Mouse (Mus musculus): ENCODE results near the gene Cryzl1. TPM values are rescaled to one million over a fixed set of nuclear protein-coding genes. Genes with fewer than 3 reads are reported as not detected.

Cryzl1 gene
- polyA plus RNA-seq, 1 experiment: 11.6 TPM

DNA sequence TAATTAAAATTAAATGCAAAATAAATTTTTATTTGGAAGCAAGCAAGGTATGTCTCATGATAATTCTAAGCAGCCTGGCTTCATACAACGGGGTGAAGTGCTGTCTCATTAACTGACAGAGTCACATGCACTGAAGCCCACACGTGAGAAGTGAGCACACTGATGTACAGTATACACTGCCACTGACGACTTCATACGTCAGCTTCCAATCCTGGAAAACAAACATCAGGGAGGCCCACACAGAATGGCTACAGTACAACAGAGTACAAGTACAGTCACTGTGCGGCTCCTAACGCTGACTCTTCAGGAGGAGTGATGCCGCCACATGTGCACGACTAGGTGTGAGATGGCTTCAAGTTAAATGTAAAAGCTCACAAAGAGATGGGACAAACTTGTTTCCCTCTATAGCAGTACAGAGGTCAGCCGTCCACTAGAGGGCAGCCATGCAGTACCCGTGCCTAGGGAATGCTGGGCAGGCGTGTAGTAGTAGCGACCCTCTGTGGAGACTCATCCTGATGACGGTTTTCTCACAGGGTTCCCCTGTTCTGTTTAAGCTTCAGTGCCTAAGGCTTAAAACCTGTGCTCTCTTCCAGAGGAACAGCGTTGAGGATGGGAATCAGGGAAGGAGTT is 34.2 kb downstream of the Cryzl1 start:
- DNase-seq (ENCODE audit: low read depth in 1 of 2, low spot score in 2 of 2): peak in 1 of 2 experiments; percentile 68

DNA sequence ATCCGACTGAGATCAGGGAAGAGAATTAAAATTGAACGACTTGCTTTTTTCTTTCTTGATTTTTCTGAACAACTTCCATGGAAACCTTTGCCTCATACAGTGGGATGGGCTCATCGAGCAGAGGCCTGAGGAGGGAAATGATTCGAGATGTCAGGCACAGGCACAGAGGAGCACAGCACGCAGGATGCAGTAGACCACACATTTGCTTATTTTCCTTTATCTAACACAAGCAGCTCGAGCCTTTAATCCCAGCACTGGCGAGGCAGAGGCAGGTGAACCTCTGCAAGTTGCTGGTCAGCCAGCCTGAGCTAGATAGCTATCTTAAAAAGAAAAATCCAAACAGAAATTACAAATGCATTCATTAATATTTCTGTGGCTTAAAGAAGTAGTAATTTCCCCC is 39.0 kb downstream of the Cryzl1 start:
- Histone ChIP-seq H3K4me3 (ENCODE audit: extremely low read depth, insufficient read depth, insufficient read length) (no peak overlapping the region), H3K4me1 (ENCODE audit: control insufficient read depth, insufficient read depth, insufficient read length) (peaks cover 8% of the 10 kb centered on the region), H3K36me3 (ENCODE audit: control insufficient read depth, insufficient read depth, low read length) (no peaks in the 10 kb centered on the region), H3K27me3 (ENCODE audit: control insufficient read depth, insufficient read depth, low read length) (no peaks in the 10 kb centered on the region), H3K27ac (ENCODE audit: insufficient read depth, low read length) (no peak overlapping the region)
- 31% methylated on average over 7 of the region's 7 CpGs for WGBS
- no peak for DNase-seq (ENCODE audit: low read depth in 1 of 2, low spot score in 2 of 2)
- no peak for TF ChIP-seq CTCF (IDR thresholded peaks at IDR 0.05; ENCODE audit: extremely low read depth, insufficient read depth, insufficient read length, insufficient replicate concordance)
- no peak for TF ChIP-seq POLR2A (IDR thresholded peaks at IDR 0.05; ENCODE audit: low read depth, low read length)

More for the DNA sequence above, 34.2 kb downstream of the Cryzl1 start:
- 39% methylated on average over 14 of the region's 14 CpGs for WGBS
- H3K4me3 ChIP-seq (ENCODE audit: extremely low read depth, insufficient read depth, insufficient read length): no peak overlapping the region
- no peaks in the 10 kb centered on the region for H3K27me3 ChIP-seq (ENCODE audit: control insufficient read depth, insufficient read depth, low read length)
- TF ChIP-seq POLR2A (IDR thresholded peaks at IDR 0.05; ENCODE audit: low read depth, low read length) (no peak), CTCF (IDR thresholded peaks at IDR 0.05; ENCODE audit: extremely low read depth, insufficient read depth, insufficient read length, insufficient replicate concordance) (peak; percentile 77; the same call in 1 of the 2 replicates)
- no peak overlapping the region for H3K27ac ChIP-seq (ENCODE audit: insufficient read depth, low read length)
- peaks cover 3% of the 10 kb centered on the region; the same call in 1 of the 2 replicates for H3K4me1 ChIP-seq (ENCODE audit: control insufficient read depth, insufficient read depth, insufficient read length)
- H3K36me3 ChIP-seq (ENCODE audit: control insufficient read depth, insufficient read depth, low read length): peaks cover 3% of the 10 kb centered on the region

DNA sequence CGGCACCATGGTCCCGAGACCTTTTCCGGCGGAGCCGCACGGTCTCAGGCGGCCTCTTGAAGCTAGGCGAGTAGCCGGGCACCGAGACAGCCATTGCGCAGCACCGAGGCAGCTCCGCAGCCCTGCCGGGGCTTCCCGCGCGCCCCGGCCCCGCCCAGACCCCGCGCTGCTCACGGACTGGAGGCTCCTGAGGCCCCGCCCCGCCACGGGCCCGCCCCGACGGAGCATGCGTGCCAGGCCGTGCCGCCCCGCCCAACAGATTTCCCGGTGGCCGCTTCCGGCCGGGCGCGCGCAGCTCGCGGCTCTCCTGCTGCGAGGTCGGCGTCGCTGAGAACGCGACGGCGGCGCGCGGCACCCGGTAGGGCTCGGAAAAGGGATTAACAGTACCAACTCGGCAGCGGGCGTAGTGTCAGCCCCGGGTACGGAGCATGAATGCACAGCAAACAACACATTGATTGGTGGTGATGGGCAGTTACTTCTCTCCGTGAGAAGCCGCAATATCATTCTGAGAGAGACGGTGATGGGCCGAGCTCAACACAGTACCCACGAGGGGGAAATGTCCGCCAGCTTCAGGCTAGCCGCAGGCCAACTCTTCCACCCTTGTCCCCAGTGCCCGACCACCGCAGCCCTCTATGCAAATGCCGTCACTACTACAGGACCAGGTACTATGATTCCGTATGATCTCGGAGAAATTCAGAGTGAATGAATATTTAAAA is 40.0 kb downstream of the Cryzl1 start, which contains the start of gene Donson:
TSS of gene Donson (minus strand) at position 152 of the 716 bp plus-strand sequence.
- Histone ChIP-seq H3K4me1 (ENCODE audit: control insufficient read depth, insufficient read depth, insufficient read length) (peaks cover 8% of the 10 kb centered on the region), H3K27ac (ENCODE audit: insufficient read depth, low read length) (peak within 1 kb of the TSS; percentile 94), H3K27me3 (ENCODE audit: control insufficient read depth, insufficient read depth, low read length) (no peaks in the 10 kb centered on the region), H3K36me3 (ENCODE audit: control insufficient read depth, insufficient read depth, low read length) (peaks cover 5% of the 10 kb centered on the region), H3K4me3 (ENCODE audit: extremely low read depth, insufficient read depth, insufficient read length) (peak within 1 kb of the TSS; percentile 95)
- TF ChIP-seq POLR2A (IDR thresholded peaks at IDR 0.05; ENCODE audit: low read depth, low read length) (peak; percentile 62), CTCF (IDR thresholded peaks at IDR 0.05; ENCODE audit: extremely low read depth, insufficient read depth, insufficient read length, insufficient replicate concordance) (no peak)
- DNase-seq (ENCODE audit: low read depth in 1 of 2, low spot score in 2 of 2): peak; percentile 81 to 95
- under 1% methylated on average over 71 of the region's 71 CpGs for WGBS

GRCm38 (mm10) chr16:91688023-91688618 is 40.7 kb downstream of the Cryzl1 start:
- H3K36me3 ChIP-seq (ENCODE audit: control insufficient read depth, insufficient read depth, low read length): peaks cover 6% of the 10 kb centered on the region
- peaks cover 8% of the 10 kb centered on the region for H3K4me1 ChIP-seq (ENCODE audit: control insufficient read depth, insufficient read depth, insufficient read length)
- TF ChIP-seq POLR2A (IDR thresholded peaks at IDR 0.05; ENCODE audit: low read depth, low read length) (no peak), CTCF (IDR thresholded peaks at IDR 0.05; ENCODE audit: extremely low read depth, insufficient read depth, insufficient read length, insufficient replicate concordance) (no peak)
- H3K4me3 ChIP-seq (ENCODE audit: extremely low read depth, insufficient read depth, insufficient read length): peak overlapping the region; percentile 95
- 2% methylated on average over 50 of the region's 51 CpGs for WGBS
- peak overlapping the region; percentile 92 for H3K27ac ChIP-seq (ENCODE audit: insufficient read depth, low read length)
- DNase-seq (ENCODE audit: low read depth in 1 of 2, low spot score in 2 of 2): no peak
- H3K27me3 ChIP-seq (ENCODE audit: control insufficient read depth, insufficient read depth, low read length): no peaks in the 10 kb centered on the region

- Histone ChIP-seq H3K27me3 (ENCODE audit: control insufficient read depth, insufficient read depth, low read length) (no peaks in the 10 kb centered on the region), H3K4me3 (ENCODE audit: extremely low read depth, insufficient read depth, insufficient read length) (no peak overlapping the region), H3K27ac (ENCODE audit: insufficient read depth, low read length) (no peak overlapping the region), H3K36me3 (ENCODE audit: control insufficient read depth, insufficient read depth, low read length) (peaks cover 16% of the 10 kb centered on the region), H3K4me1 (ENCODE audit: control insufficient read depth, insufficient read depth, insufficient read length) (peaks cover 8% of the 10 kb centered on the region)
- 89% methylated on average over 5 of the region's 5 CpGs for WGBS
- no peak for TF ChIP-seq POLR2A (IDR thresholded peaks at IDR 0.05; ENCODE audit: low read depth, low read length)
- no peak for TF ChIP-seq CTCF (IDR thresholded peaks at IDR 0.05; ENCODE audit: extremely low read depth, insufficient read depth, insufficient read length, insufficient replicate concordance)
- DNase-seq (ENCODE audit: low read depth in 1 of 2, low spot score in 2 of 2): no peak
These were observed 42.4 kb downstream of the Cryzl1 start for GRCm38 (mm10) chr16:91686369-91686768.

DNA sequence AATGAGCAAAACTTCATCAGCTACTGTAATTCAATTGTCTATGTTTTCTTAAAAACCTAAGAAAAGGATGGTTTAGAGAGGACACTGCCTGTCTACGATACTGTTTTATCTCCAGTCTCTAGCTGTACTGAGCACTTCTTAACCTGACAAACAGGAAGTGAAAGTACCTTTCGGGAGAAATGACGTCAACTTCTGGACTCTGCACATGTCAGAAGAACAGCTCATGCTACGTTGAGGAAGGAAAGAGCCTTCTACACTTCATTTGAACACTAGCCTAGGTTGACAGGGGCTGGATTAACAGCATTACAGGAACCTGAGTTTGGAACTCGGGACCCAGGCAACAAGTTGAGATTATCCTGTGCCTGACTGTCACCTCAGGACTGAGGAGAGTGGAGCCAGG is 43.2 kb downstream of the Cryzl1 start:
- peak; percentile 12 to 94 for DNase-seq (ENCODE audit: low read depth in 1 of 2, low spot score in 2 of 2)
- H3K27me3 ChIP-seq (ENCODE audit: control insufficient read depth, insufficient read depth, low read length): no peaks in the 10 kb centered on the region
- H3K4me1 ChIP-seq (ENCODE audit: control insufficient read depth, insufficient read depth, insufficient read length): peaks cover 8% of the 10 kb centered on the region
- peak overlapping the region; percentile 46 for H3K27ac ChIP-seq (ENCODE audit: insufficient read depth, low read length)
- H3K36me3 ChIP-seq (ENCODE audit: control insufficient read depth, insufficient read depth, low read length): peaks cover 21% of the 10 kb centered on the region
- TF ChIP-seq POLR2A (IDR thresholded peaks at IDR 0.05; ENCODE audit: low read depth, low read length) (no peak; the same call in 1 of the 2 replicates), CTCF (IDR thresholded peaks at IDR 0.05; ENCODE audit: extremely low read depth, insufficient read depth, insufficient read length, insufficient replicate concordance) (no peak)
- no peak overlapping the region for H3K4me3 ChIP-seq (ENCODE audit: extremely low read depth, insufficient read depth, insufficient read length)
- WGBS: 19% methylated on average over 5 of the region's 5 CpGs
